Mouse (Mus musculus) mammary gland, adult 2 months (tissue): ENCODE measurements around the gene Apol7b. TPM values are rescaled to one million over a fixed set of nuclear protein-coding genes. Genes with fewer than 3 reads are reported as not detected.

Source experiments
- polyA plus RNA-seq: library from polyadenylated mRNA; depleted of rRNA; stranded (reverse); fragments of >200 nt; gene quantifications from 2 replicates; pipeline ENCODE4 v1.2.3, GENCODE M21; 2012; ENCODE audit warnings: low replicate concordance; rRNA removed

The Apol7b gene
- polyA plus RNA-seq, result 0.06 and 0.11 TPM in 2 replicates

GRCm38 (mm10) chr15:77447392-77447791, at the start of gene Apol7b:
Gene Apol7b (minus strand): TSS chr15:77447492.

GRCm38 (mm10) chr15:77476693-77477092, 29.4 kb upstream of the Apol7b start, which contains the start of gene Apol10a:
Gene Apol10a (plus strand): TSS chr15:77477047.

GRCm38 (mm10) chr15:77411035-77411434, 36.3 kb downstream of the Apol7b start, which contains the start of gene Apol9a:
Gene Apol9a (minus strand): TSS chr15:77411135.

GRCm38 (mm10) chr15:77399027-77399426, 48.3 kb downstream of the Apol7b start, which contains the start of gene Apol7a:
Gene Apol7a (minus strand): TSS chr15:77399110.

Other genes starting within 250 kb of the Apol7b start
- 62.5 and 69.0 TPM in 2 replicates for gene Rbfox2, start 140.5 kb downstream of the Apol7b start, polyA plus RNA-seq
- gene Apol7a, start 48.4 kb downstream of the Apol7b start, polyA plus RNA-seq, result 0.26 and 0.43 TPM in 2 replicates
- gene Apol9a, start 36.4 kb downstream of the Apol7b start, polyA plus RNA-seq, result 1.7 and 2.0 TPM in 2 replicates
- gene Apol10a, start 29.6 kb upstream of the Apol7b start, polyA plus RNA-seq, result not detected in 2 replicates
- 0.16 TPM in 1 of 2 replicates, not detected in the other for gene Apol11a, start 60.8 kb upstream of the Apol7b start, polyA plus RNA-seq
- 32.3 and 32.6 TPM in 2 replicates for gene Apol7c, start 85.8 kb upstream of the Apol7b start, polyA plus RNA-seq
- not detected in 2 replicates for gene 1700025B11Rik, start 114.4 kb upstream of the Apol7b start, polyA plus RNA-seq
- gene Apol10b, start 148.6 kb upstream of the Apol7b start, polyA plus RNA-seq, result 0.61 and 1.6 TPM in 2 replicates
- gene Gm36245, start 151.8 kb upstream of the Apol7b start, polyA plus RNA-seq, result not detected in 2 replicates
- 0.32 and 0.37 TPM in 2 replicates for gene Apol11b, start 195.8 kb upstream of the Apol7b start, polyA plus RNA-seq